Mouse (Mus musculus) liver, embryonic 14.5 days (tissue): ENCODE data around the gene Fras1. TPM values are rescaled to one million over a fixed set of nuclear protein-coding genes. Genes with fewer than 3 reads are reported as not detected.

ENCODE experiments used
- ATAC-seq: fragments of 200-750 bp; cut with Nextera tagmentation; 2 replicates; pipeline ENCODE4 v1.8.0; 2017; ENCODE audit warnings: moderate number of reproducible peaks, mild to moderate bottlenecking, moderate library complexity; ENCODE audit not compliant: insufficient read depth
- DNase-seq, 3 experiments: peaks; one replicate each; pipeline ENCODE4 v3.0.0-alpha.2; 2012 to 2013; ENCODE audit warnings: low read depth in 3 of 3, low spot score in 3 of 3
- H3K27ac ChIP-seq: fragments of 300-500 bp; sonication (generic); 2 replicates; pipeline ENCODE4 v1.5.1; 2014; ENCODE audit warnings: moderate library complexity, mild to moderate bottlenecking, control low read depth, inconsistent platforms
- H3K27me3 ChIP-seq: fragments of 300-500 bp; sonication (generic); 2 replicates; pipeline ENCODE4 v1.6.1; 2014; ENCODE audit warnings: mild to moderate bottlenecking, low read length, moderate library complexity; ENCODE audit not compliant: control insufficient read depth, insufficient read depth
- H3K36me3 ChIP-seq: fragments of 300-500 bp; sonication (generic); replicated peaks from 2 replicates; pipeline ENCODE4 v1.6.1; 2014; ENCODE audit warnings: low read depth; ENCODE audit not compliant: control insufficient read depth, insufficient read depth
- H3K4me1 ChIP-seq, 2 experiments: fragments of 200-500 bp in 1 of 2; fragments of 300-500 bp in 1 of 2; sonication (generic) in 1 of 2; replicated peaks; 2 replicates each; pipeline ENCODE4 v1.6.1; 2012 to 2014; ENCODE audit warnings: antibody characterized with exemption in 1 of 2, inconsistent platforms in 1 of 2, low read length in 1 of 2; ENCODE audit not compliant: control insufficient read depth in 2 of 2, insufficient read depth in 2 of 2
- H3K4me2 ChIP-seq: fragments of 300-500 bp; sonication (generic); 2 replicates; pipeline ENCODE4 v1.6.1; 2014; ENCODE audit warnings: low read depth, mild to moderate bottlenecking, control low read depth, moderate library complexity
- H3K4me3 ChIP-seq, 2 experiments: fragments of 200-500 bp in 1 of 2; fragments of 300-500 bp in 1 of 2; sonication (generic) in 1 of 2; 2 replicates each; pipeline ENCODE4 v1.5.1; 2012 to 2014; ENCODE audit warnings: low read depth in 2 of 2, low read length in 2 of 2, mild to moderate bottlenecking in 2 of 2, control low read depth in 1 of 2, inconsistent platforms in 1 of 2, moderate library complexity in 1 of 2; ENCODE audit not compliant: insufficient read depth in 1 of 2
- H3K9ac ChIP-seq: fragments of 300-500 bp; sonication (generic); replicated peaks from 2 replicates; pipeline ENCODE4 v1.6.1; 2014; ENCODE audit warnings: mild to moderate bottlenecking, control low read depth, moderate library complexity
- H3K9me3 ChIP-seq: fragments of 300-500 bp; sonication (generic); 2 replicates; pipeline ENCODE4 v1.6.1; 2016; ENCODE audit warnings: low read length, mixed read lengths; ENCODE audit not compliant: control insufficient read depth
- CTCF ChIP-seq: IDR thresholded peaks from 2 replicates; pipeline ENCODE4 v1.5.1; 2016; ENCODE audit warnings: antibody characterized with exemption, low read depth, control low read depth
- EP300 ChIP-seq: IDR thresholded peaks from 2 replicates; pipeline ENCODE4 v1.6.1; 2016; ENCODE audit warnings: antibody characterized with exemption, low read depth
- whole genome bisulfite sequencing: fragments of 180-500 bp; shearing (Covaris S2); extraction: QIAGEN DNeasy Blood & Tissue Kit; methylation state at CpG from one replicate; pipeline ENCODE4 v1.1.7; 2014; ENCODE audit not compliant: insufficient replicate concordance; 5-methylcytosine and 5-hydroxymethylcytosine counted together
- polyA plus RNA-seq, 2 experiments: library from polyadenylated mRNA; depleted of rRNA in 1 of 2; stranded (reverse) in 1 of 2; unstranded in 1 of 2; fragments of >200 nt; fragmentation: Nextera tagmentation in 1 of 2; extraction: Ambion mirVana in 1 of 2; gene quantifications; 2 replicates each; pipeline versions ENCODE4 v1.2.1 to v1.2.3; 2012 to 2014

Gene Fras1
- polyA plus RNA-seq, 2 experiments: 0.46 to 1.1 TPM

- Histone ChIP-seq H3K4me3 (peak overlapping the region; percentile 40 to 50), H3K9ac (no peak overlapping the region), H3K9me3 (no peaks in the 10 kb centered on the region), H3K27me3 (peaks cover 31% of the 10 kb centered on the region), H3K4me2 (peak overlapping the region; percentile 50), H3K4me1 (no peaks in the 10 kb centered on the region), H3K27ac (no peak overlapping the region), H3K36me3 (no peaks in the 10 kb centered on the region)
- DNase-seq (no peak), ATAC-seq (peak; percentile 55)
- no peak for TF ChIP-seq EP300
- TF ChIP-seq CTCF: no peak
- 1% methylated on average over 82 of the region's 84 CpGs for WGBS
Observed at GRCm38 (mm10) chr5:96373986-96374901, 489 bp downstream of the Fras1 start.

- WGBS: 3% methylated on average over 6 of the region's 17 CpGs
- ATAC-seq (no peak), DNase-seq (no peak)
- Histone ChIP-seq H3K4me1 (no peaks in the 10 kb centered on the region), H3K4me2 (peak overlapping the region; percentile 50), H3K4me3 (peak overlapping the region; percentile 2 to 40; a peak in 3 of 4 replicates), H3K9ac (no peak overlapping the region), H3K27me3 (peaks cover 31% of the 10 kb centered on the region), H3K27ac (no peak overlapping the region), H3K36me3 (no peaks in the 10 kb centered on the region), H3K9me3 (no peaks in the 10 kb centered on the region)
- TF ChIP-seq EP300 (no peak), CTCF (no peak)
Observed at GRCm38 (mm10) chr5:96375391-96375831, 1.7 kb downstream of the Fras1 start.

- no peaks in the 10 kb centered on the region for H3K4me1 ChIP-seq
- H3K36me3 ChIP-seq: no peaks in the 10 kb centered on the region
- no peak for DNase-seq
- H3K27me3 ChIP-seq: peaks cover 31% of the 10 kb centered on the region
- H3K4me3 ChIP-seq: no peak overlapping the region
- 36% methylated on average over 4 of the region's 4 CpGs for WGBS
- TF ChIP-seq EP300 (no peak), CTCF (no peak)
- H3K9me3 ChIP-seq: no peaks in the 10 kb centered on the region
- H3K4me2 ChIP-seq: no peak overlapping the region
- no peak overlapping the region for H3K9ac ChIP-seq
- H3K27ac ChIP-seq: no peak overlapping the region
- ATAC-seq: no peak
Observed at GRCm38 (mm10) chr5:96376216-96376615, 2.5 kb downstream of the Fras1 start.

- WGBS: 75% methylated on average over 15 of the region's 15 CpGs
- Histone ChIP-seq H3K4me3 (no peak overlapping the region), H3K9me3 (no peaks in the 10 kb centered on the region; the same call in 1 of the 2 replicates), H3K27ac (no peak overlapping the region), H3K4me1 (no peaks in the 10 kb centered on the region), H3K9ac (no peak overlapping the region), H3K4me2 (no peak overlapping the region), H3K27me3 (no peaks in the 10 kb centered on the region), H3K36me3 (no peaks in the 10 kb centered on the region)
- DNase-seq: no peak
- no peak for ATAC-seq
- TF ChIP-seq CTCF (no peak), EP300 (no peak)
Observed at GRCm38 (mm10) chr5:96386138-96386933, 12.6 kb downstream of the Fras1 start.

GRCm38 (mm10) chr5:96388306-96388705 lies 14.6 kb downstream of the Fras1 start:
- Histone ChIP-seq H3K4me1 (no peaks in the 10 kb centered on the region), H3K36me3 (no peaks in the 10 kb centered on the region), H3K4me2 (no peak overlapping the region), H3K4me3 (no peak overlapping the region), H3K27ac (no peak overlapping the region), H3K9ac (no peak overlapping the region), H3K9me3 (no peaks in the 10 kb centered on the region; the same call in 1 of the 2 replicates), H3K27me3 (no peaks in the 10 kb centered on the region)
- TF ChIP-seq CTCF (no peak), EP300 (no peak)
- 73% methylated on average over 8 of the region's 8 CpGs for WGBS
- no peak for ATAC-seq
- no peak for DNase-seq
